Mouse (Mus musculus) cerebellum, postnatal 4 days (tissue): ENCODE results near the gene Med25.
"Not testable (repeated sequence)": the region's sequence is repeated elsewhere in the genome, so short reads cannot be mapped to it uniquely, and the experiment has no call there.

Source experiments
- DNase-seq, 2 experiments: peaks; one replicate each; pipeline ENCODE4 v3.0.0; 2022; ENCODE audit warnings: low spot score in 2 of 2, mixed read lengths in 1 of 2

The Med25 gene

GRCm38 (mm10) chr7:44893197-44893596 lies 685 bp upstream of the Med25 start:
- no peak for DNase-seq

- DNase-seq, result no peak
Measured at GRCm38 (mm10) chr7:44891611-44892010, 901 bp downstream of the Med25 start.

GRCm38 (mm10) chr7:44890737-44891136 lies 1.8 kb downstream of the Med25 start:
- DNase-seq, result peak in 1 of 2 experiments; percentile 52

GRCm38 (mm10) chr7:44890180-44890579 lies 2.3 kb downstream of the Med25 start:
- no peak for DNase-seq

GRCm38 (mm10) chr7:44888256-44889105 lies 4.0 kb downstream of the Med25 start:
- DNase-seq, result no peak

- DNase-seq, result no peak
Measured at GRCm38 (mm10) chr7:44886964-44887363, 5.5 kb downstream of the Med25 start.

- no peak for DNase-seq
Measured at GRCm38 (mm10) chr7:44884637-44885036, 7.9 kb downstream of the Med25 start.

GRCm38 (mm10) chr7:44883036-44883435 lies 9.5 kb downstream of the Med25 start:
- DNase-seq, result no peak

- no peak for DNase-seq
Measured at GRCm38 (mm10) chr7:44877833-44878232, 14.7 kb downstream of the Med25 start.

- not testable (repeated sequence) for DNase-seq
Measured at GRCm38 (mm10) chr7:44871774-44872173, 20.7 kb downstream of the Med25 start.

- no peak for DNase-seq
Measured at GRCm38 (mm10) chr7:44871181-44871580, 21.3 kb downstream of the Med25 start.

- no peak for DNase-seq
Measured at GRCm38 (mm10) chr7:44870614-44871013, 21.9 kb downstream of the Med25 start.

- DNase-seq, result peak; percentile 87 to 93
Measured at GRCm38 (mm10) chr7:44869697-44870528, 22.6 kb downstream of the Med25 start, which contains the start of gene Ptov1. Gene Ptov1, minus strand, starts transcription at chr7:44869788.

GRCm38 (mm10) chr7:44868919-44869696 lies 23.4 kb downstream of the Med25 start:
- peak in 1 of 2 experiments; percentile 57 for DNase-seq

GRCm38 (mm10) chr7:44868465-44868864 lies 24.0 kb downstream of the Med25 start:
- no peak for DNase-seq

GRCm38 (mm10) chr7:44867802-44868201 lies 24.7 kb downstream of the Med25 start:
- DNase-seq, result no peak

- DNase-seq, result no peak
Measured at GRCm38 (mm10) chr7:44867010-44867702, 25.4 kb downstream of the Med25 start.

- no peak for DNase-seq
Measured at GRCm38 (mm10) chr7:44866276-44867009, 26.1 kb downstream of the Med25 start.

GRCm38 (mm10) chr7:44864595-44865542 lies 27.6 kb downstream of the Med25 start:
- DNase-seq, result no peak
